Mouse (Mus musculus) thymus, adult 2 months (tissue): ENCODE measurements around the gene Ptcd1. TPM values are rescaled to one million over a fixed set of nuclear protein-coding genes. Genes with fewer than 3 reads are reported as not detected.
"Not testable (repeated sequence)": the region's sequence is repeated elsewhere in the genome, so short reads cannot be mapped to it uniquely, and the experiment has no call there.

Experiments
- DNase-seq: peaks from one replicate; pipeline ENCODE4 v3.0.0; 2021
- H3K27ac ChIP-seq: fragments of 200-500 bp; 2 replicates; pipeline ENCODE4 v1.5.1; 2012; ENCODE audit warnings: low read length, control low read depth; ENCODE audit not compliant: control insufficient read depth, insufficient read depth
- H3K27me3 ChIP-seq: fragments of 200-500 bp; 2 replicates; pipeline ENCODE4 v1.6.1; 2012; ENCODE audit warnings: mild to moderate bottlenecking, low read length, moderate library complexity, mixed read lengths; ENCODE audit not compliant: control insufficient read depth, insufficient read depth
- H3K36me3 ChIP-seq: fragments of 200-500 bp; 2 replicates; pipeline ENCODE4 v1.6.1; 2012; ENCODE audit warnings: mild to moderate bottlenecking, low read length, moderate library complexity; ENCODE audit not compliant: control insufficient read depth, insufficient read depth
- H3K4me1 ChIP-seq: fragments of 200-500 bp; replicated peaks from 2 replicates; pipeline ENCODE4 v1.6.1; 2012; ENCODE audit warnings: low read length; ENCODE audit not compliant: control insufficient read depth, insufficient read depth
- H3K4me3 ChIP-seq: fragments of 200-500 bp; 2 replicates; pipeline ENCODE4 v1.5.1; 2012; ENCODE audit warnings: mild to moderate bottlenecking, low read length, control low read depth, moderate library complexity; ENCODE audit not compliant: control insufficient read depth, insufficient read depth
- CTCF ChIP-seq: fragments of 200-500 bp; IDR thresholded peaks from 2 replicates; pipeline ENCODE4 v1.5.1; 2012; ENCODE audit warnings: mild to moderate bottlenecking, control low read depth, low read length, moderate library complexity, borderline replicate concordance; ENCODE audit not compliant: control insufficient read depth, poor library complexity, insufficient read depth; ENCODE audit errors: extremely low read depth
- POLR2A ChIP-seq: fragments of 200-500 bp; IDR thresholded peaks from 2 replicates; pipeline ENCODE4 v1.6.1; 2012; ENCODE audit warnings: mild to moderate bottlenecking, low read length, control low read depth, moderate library complexity; ENCODE audit not compliant: control insufficient read depth, poor library complexity, insufficient read depth; ENCODE audit errors: extremely low read depth
- WGBS: fragments of 180-500 bp; shearing (Covaris S2); methylation state at CpG from one replicate; pipeline ENCODE4 v1.1.7; 2018; 5-methylcytosine and 5-hydroxymethylcytosine counted together
- polyA plus RNA-seq: library from polyadenylated mRNA; depleted of rRNA; stranded (reverse); fragments of >200 nt; gene quantifications from 2 replicates; pipeline ENCODE4 v1.2.3, GENCODE M21; 2012; rRNA removed

The Ptcd1 gene
- polyA plus RNA-seq, 1 experiment, result 14.9 TPM

- DNase-seq, result no peak
- Histone ChIP-seq H3K4me1 (peaks cover 10% of the 10 kb centered on the region), H3K27me3 (no peaks in the 10 kb centered on the region), H3K4me3 (no peak overlapping the region), H3K36me3 (peaks cover 33% of the 10 kb centered on the region), H3K27ac (no peak overlapping the region)
- 94% methylated on average over 6 of the region's 6 CpGs for WGBS
- no peak for TF ChIP-seq CTCF
- no peak for TF ChIP-seq POLR2A
These were observed 56.5 kb downstream of the Ptcd1 start for GRCm38 (mm10) chr5:145110401-145110800.

GRCm38 (mm10) chr5:145105694-145106275 is 61.1 kb downstream of the Ptcd1 start:
- H3K4me1 ChIP-seq, result no peaks in the 10 kb centered on the region
- TF ChIP-seq CTCF (no peak), POLR2A (no peak)
- no peak for DNase-seq
- H3K27ac ChIP-seq, result no peak overlapping the region
- no peaks in the 10 kb centered on the region for H3K27me3 ChIP-seq
- 95% methylated on average over 9 of the region's 9 CpGs for WGBS
- peaks cover 75% of the 10 kb centered on the region for H3K36me3 ChIP-seq
- H3K4me3 ChIP-seq, result no peak overlapping the region

GRCm38 (mm10) chr5:145104328-145104727 is 62.6 kb downstream of the Ptcd1 start:
- Histone ChIP-seq H3K27me3 (no peaks in the 10 kb centered on the region), H3K4me1 (no peaks in the 10 kb centered on the region), H3K36me3 (peaks cover 89% of the 10 kb centered on the region), H3K4me3 (no peak overlapping the region), H3K27ac (no peak overlapping the region)
- no peak for TF ChIP-seq CTCF
- no peak for TF ChIP-seq POLR2A
- 96% methylated on average over 9 of the region's 9 CpGs for WGBS
- DNase-seq, result no peak

- TF ChIP-seq POLR2A (no peak), CTCF (no peak)
- Histone ChIP-seq H3K27me3 (no peaks in the 10 kb centered on the region), H3K4me1 (no peaks in the 10 kb centered on the region), H3K27ac (no peak overlapping the region), H3K36me3 (peaks cover 92% of the 10 kb centered on the region), H3K4me3 (no peak overlapping the region)
- DNase-seq, result no peak
- 87% methylated on average over 4 of the region's 4 CpGs for WGBS
These were observed 64.2 kb downstream of the Ptcd1 start for GRCm38 (mm10) chr5:145102706-145103105.

GRCm38 (mm10) chr5:145101451-145101850 is 65.5 kb downstream of the Ptcd1 start:
- peaks cover 92% of the 10 kb centered on the region for H3K36me3 ChIP-seq
- H3K27me3 ChIP-seq, H3K4me3 ChIP-seq, H3K4me1 ChIP-seq, H3K27ac ChIP-seq, DNase-seq: not testable (repeated sequence)
- 99% methylated on average over 11 of the region's 11 CpGs for WGBS

GRCm38 (mm10) chr5:145100960-145101359 is 65.9 kb downstream of the Ptcd1 start:
- H3K27ac ChIP-seq, result no peak overlapping the region
- TF ChIP-seq CTCF (no peak), POLR2A (no peak)
- no peak for DNase-seq
- H3K27me3 ChIP-seq, result no peaks in the 10 kb centered on the region
- H3K36me3 ChIP-seq, result peaks cover 93% of the 10 kb centered on the region
- 99% methylated on average over 9 of the region's 9 CpGs for WGBS
- H3K4me3 ChIP-seq, result no peak overlapping the region
- H3K4me1 ChIP-seq, result no peaks in the 10 kb centered on the region

- no peak overlapping the region for H3K4me3 ChIP-seq
- H3K27ac ChIP-seq, result no peak overlapping the region
- no peaks in the 10 kb centered on the region for H3K27me3 ChIP-seq
- H3K4me1 ChIP-seq, result no peaks in the 10 kb centered on the region
- WGBS, result 85% methylated on average over 10 of the region's 10 CpGs
- peaks cover 92% of the 10 kb centered on the region for H3K36me3 ChIP-seq
- DNase-seq, result no peak
- TF ChIP-seq POLR2A (no peak), CTCF (no peak)
These were observed 68.5 kb downstream of the Ptcd1 start for GRCm38 (mm10) chr5:145098340-145098821.

Other genes with a start within 250 kb of the Ptcd1 start
- 33.6 and 34.4 TPM in 2 replicates for gene Smurf1, start 201.3 kb downstream of the Ptcd1 start, polyA plus RNA-seq
- gene Gm4871, start 134.4 kb downstream of the Ptcd1 start, polyA plus RNA-seq, result not detected in 2 replicates
- gene 1700018F24Rik, start 124.1 kb downstream of the Ptcd1 start, polyA plus RNA-seq, result not detected in 2 replicates
- gene Arpc1a, start 83.3 kb downstream of the Ptcd1 start, polyA plus RNA-seq, result 144 and 149 TPM in 2 replicates
- 0.27 and 0.41 TPM in 2 replicates for gene Kpna7, start 83.1 kb downstream of the Ptcd1 start, polyA plus RNA-seq
- 859 and 863 TPM in 2 replicates for gene Arpc1b, start 52.9 kb downstream of the Ptcd1 start, polyA plus RNA-seq
- 35.6 and 36.2 TPM in 2 replicates for gene Pdap1, start 26.9 kb downstream of the Ptcd1 start, polyA plus RNA-seq
- 73.3 and 105 TPM in 2 replicates for gene Bud31, start 26.7 kb downstream of the Ptcd1 start, polyA plus RNA-seq
- 63.5 and 66.0 TPM in 2 replicates for gene Cpsf4, start 105 bp upstream of the Ptcd1 start, polyA plus RNA-seq
- gene Atp5j2, start 25.0 kb upstream of the Ptcd1 start, polyA plus RNA-seq, result 129 and 175 TPM in 2 replicates
- 7.2 and 7.6 TPM in 2 replicates for gene Zkscan14, start 34.8 kb upstream of the Ptcd1 start, polyA plus RNA-seq
- gene Zkscan5, start 37.5 kb upstream of the Ptcd1 start, polyA plus RNA-seq, result 5.0 and 5.1 TPM in 2 replicates
- gene Zfp655, start 64.6 kb upstream of the Ptcd1 start, polyA plus RNA-seq, result 18.2 and 22.1 TPM in 2 replicates
- gene Zscan25, start 113.4 kb upstream of the Ptcd1 start, polyA plus RNA-seq, result 32.4 and 34.0 TPM in 2 replicates
- not detected in 2 replicates for gene Cyp3a57, start 178.2 kb upstream of the Ptcd1 start, polyA plus RNA-seq